Mouse (Mus musculus) spleen, adult 2 months (tissue): ENCODE data around the gene Zfp661. TPM values are rescaled to one million over a fixed set of nuclear protein-coding genes. Genes with fewer than 3 reads are reported as not detected.

ENCODE experiments used
- DNase-seq, 2 experiments: peaks; one replicate each; pipeline versions ENCODE4 v3.0.0 to v3.0.0-alpha.2; 2012 to 2021; ENCODE audit warnings: low spot score in 2 of 2, low read depth in 1 of 2
- H3K27ac ChIP-seq: fragments of 200-500 bp; 2 replicates; pipeline ENCODE4 v1.5.1; 2012; ENCODE audit warnings: low read length, inconsistent platforms; ENCODE audit not compliant: insufficient read depth
- H3K27me3 ChIP-seq: fragments of 200-500 bp; 2 replicates; pipeline ENCODE4 v1.6.1; 2012; ENCODE audit warnings: mild to moderate bottlenecking, moderate library complexity, low read length, inconsistent platforms; ENCODE audit not compliant: control insufficient read depth, insufficient read depth
- H3K36me3 ChIP-seq: fragments of 200-500 bp; 2 replicates; pipeline ENCODE4 v1.6.1; 2012; ENCODE audit warnings: mild to moderate bottlenecking, low read length, inconsistent platforms; ENCODE audit not compliant: control insufficient read depth, insufficient read depth
- H3K4me1 ChIP-seq: fragments of 200-500 bp; 2 replicates; pipeline ENCODE4 v1.6.1; 2011; ENCODE audit warnings: inconsistent platforms; ENCODE audit not compliant: control insufficient read depth, insufficient read depth, insufficient read length
- H3K4me3 ChIP-seq: fragments of 200-500 bp; 2 replicates; pipeline ENCODE4 v1.5.1; 2011; ENCODE audit warnings: mild to moderate bottlenecking, inconsistent platforms; ENCODE audit not compliant: insufficient read depth, insufficient read length; ENCODE audit errors: extremely low read depth
- CTCF ChIP-seq: fragments of 200-500 bp; IDR thresholded peaks from 2 replicates; pipeline ENCODE4 v1.5.1; 2011; ENCODE audit warnings: mild to moderate bottlenecking, inconsistent platforms; ENCODE audit not compliant: insufficient read depth, insufficient read length, insufficient replicate concordance; ENCODE audit errors: extremely low read depth
- POLR2A ChIP-seq: fragments of 200-500 bp; IDR thresholded peaks from 2 replicates; pipeline ENCODE4 v1.6.1; 2011; ENCODE audit warnings: low read depth, low read length, inconsistent platforms
- WGBS: fragments of 180-500 bp; shearing (Covaris S2); methylation state at CpG from one replicate; pipeline ENCODE4 v1.1.7; 2018; 5-methylcytosine and 5-hydroxymethylcytosine counted together
- polyA plus RNA-seq: library from polyadenylated mRNA; depleted of rRNA; stranded (reverse); fragments of >200 nt; gene quantifications from 2 replicates; pipeline ENCODE4 v1.2.3, GENCODE M21; 2012

The Zfp661 gene
- polyA plus RNA-seq, 1 experiment: 1.8 TPM

DNA sequence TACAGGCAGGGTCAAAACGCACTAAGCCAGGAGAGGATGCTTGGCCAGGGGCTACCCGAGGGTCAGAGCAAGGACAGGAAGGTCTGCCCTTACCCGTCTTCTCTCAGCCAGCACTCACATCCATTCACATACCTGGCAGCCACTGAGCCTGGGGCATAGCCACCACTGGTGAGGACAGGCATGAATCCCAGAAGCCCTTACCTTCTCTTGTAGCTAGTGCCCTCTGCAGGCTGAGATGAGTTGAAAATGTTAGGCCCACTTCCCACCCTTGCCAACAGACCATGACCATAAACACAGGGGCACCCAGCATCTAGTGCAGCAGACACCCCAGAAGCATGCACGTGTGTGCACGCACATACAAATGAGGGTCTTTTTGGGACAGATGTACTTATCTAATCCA lies 35.8 kb downstream of the Zfp661 start:
- no peak for DNase-seq
- no peak for TF ChIP-seq CTCF
- no peak for TF ChIP-seq POLR2A
- 70% methylated on average over 5 of the region's 5 CpGs for WGBS

DNA sequence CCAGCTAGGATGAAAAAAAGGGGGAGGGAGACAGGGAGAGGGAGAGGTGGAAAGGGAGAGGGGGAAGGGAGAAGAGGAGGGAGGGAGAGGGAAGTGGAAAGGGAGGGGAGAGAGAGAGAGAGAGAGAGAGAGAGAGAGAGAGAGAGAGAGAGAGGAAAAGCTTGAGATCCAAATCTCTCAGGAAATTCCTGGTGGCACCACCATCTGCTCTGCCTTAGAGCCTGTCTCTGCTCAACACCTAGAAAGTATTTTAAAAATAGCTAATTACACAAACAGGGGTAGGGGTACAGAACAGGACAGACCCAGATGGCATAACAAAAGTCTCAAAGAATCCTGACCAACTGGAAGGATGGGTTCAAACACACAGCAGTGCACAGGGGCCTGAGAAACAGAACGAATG lies 36.4 kb downstream of the Zfp661 start:
- no peaks in the 10 kb centered on the region for H3K4me1 ChIP-seq
- H3K4me3 ChIP-seq: no peak overlapping the region
- H3K36me3 ChIP-seq: no peaks in the 10 kb centered on the region
- 86% methylated on average over 1 of the region's 1 CpGs for WGBS
- TF ChIP-seq POLR2A (no peak), CTCF (no peak)
- H3K27me3 ChIP-seq: no peaks in the 10 kb centered on the region
- DNase-seq: no peak
- no peak overlapping the region for H3K27ac ChIP-seq

More for the DNA sequence above, 35.8 kb downstream of the Zfp661 start:
- Histone ChIP-seq H3K27ac (no peak overlapping the region), H3K36me3 (no peaks in the 10 kb centered on the region), H3K27me3 (no peaks in the 10 kb centered on the region), H3K4me1 (no peaks in the 10 kb centered on the region), H3K4me3 (no peak overlapping the region)

DNA sequence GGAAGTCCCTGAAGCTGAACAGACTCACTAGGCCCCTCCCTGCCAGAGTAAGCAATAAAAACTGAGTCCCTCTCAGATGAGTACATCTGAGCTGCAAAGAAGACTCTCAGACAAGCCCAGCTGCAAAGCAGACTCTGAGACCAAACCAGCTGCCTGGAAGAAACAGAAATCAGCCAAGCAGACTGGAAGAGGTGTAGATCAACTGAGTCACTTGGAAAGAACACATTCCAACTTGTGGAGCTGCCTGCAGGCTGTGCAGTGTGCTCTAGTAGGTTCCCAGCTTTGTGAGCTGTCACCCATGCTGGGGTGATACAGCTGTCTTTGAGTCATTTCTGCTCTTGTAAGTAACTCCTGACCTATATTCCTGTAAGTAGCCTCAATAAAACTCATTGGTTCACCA lies 37.2 kb downstream of the Zfp661 start:
- TF ChIP-seq POLR2A (no peak), CTCF (no peak)
- Histone ChIP-seq H3K4me3 (no peak overlapping the region), H3K4me1 (no peaks in the 10 kb centered on the region), H3K27me3 (no peaks in the 10 kb centered on the region), H3K36me3 (no peaks in the 10 kb centered on the region), H3K27ac (no peak overlapping the region)
- DNase-seq: no peak

DNA sequence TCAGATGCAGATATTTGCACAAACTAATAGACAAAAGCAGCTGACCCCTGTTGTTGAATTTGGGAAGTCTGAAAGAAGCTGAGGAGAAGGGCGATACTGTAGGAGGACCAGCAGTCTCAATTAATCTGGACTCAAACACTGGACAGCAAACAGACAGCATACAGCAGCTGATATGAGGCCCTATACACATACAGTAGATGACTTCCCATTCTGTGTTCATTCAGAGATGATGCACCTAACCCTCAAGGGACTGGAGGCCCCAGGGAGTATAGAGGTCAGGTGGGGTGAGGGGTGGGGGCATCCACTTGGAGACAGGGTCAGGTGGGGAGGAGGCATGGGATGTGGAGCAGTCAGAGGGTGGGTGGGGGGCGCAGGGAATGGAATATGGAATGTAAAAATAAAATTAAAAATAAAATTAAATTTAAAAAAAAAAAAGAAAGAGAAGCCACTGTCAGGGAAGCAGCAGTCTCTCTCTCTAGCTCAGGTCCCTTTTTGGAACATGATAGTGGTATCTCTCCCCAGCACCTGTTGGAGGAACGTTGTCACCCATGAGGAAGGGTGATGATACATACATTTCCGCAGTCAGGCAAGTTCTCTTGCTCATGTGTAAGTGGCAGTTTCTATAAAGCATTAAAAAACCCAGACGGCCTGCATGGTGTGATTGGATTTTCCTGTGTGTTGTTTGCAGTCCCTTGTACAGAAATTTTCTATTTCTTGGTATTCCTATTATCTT lies 38.4 kb downstream of the Zfp661 start:
- no peak for DNase-seq
- H3K27ac ChIP-seq: no peak overlapping the region
- no peak overlapping the region for H3K4me3 ChIP-seq
- no peaks in the 10 kb centered on the region for H3K4me1 ChIP-seq
- H3K36me3 ChIP-seq: no peaks in the 10 kb centered on the region
- TF ChIP-seq CTCF (no peak), POLR2A (no peak)
- WGBS: 80% methylated on average over 5 of the region's 5 CpGs
- H3K27me3 ChIP-seq: no peaks in the 10 kb centered on the region

DNA sequence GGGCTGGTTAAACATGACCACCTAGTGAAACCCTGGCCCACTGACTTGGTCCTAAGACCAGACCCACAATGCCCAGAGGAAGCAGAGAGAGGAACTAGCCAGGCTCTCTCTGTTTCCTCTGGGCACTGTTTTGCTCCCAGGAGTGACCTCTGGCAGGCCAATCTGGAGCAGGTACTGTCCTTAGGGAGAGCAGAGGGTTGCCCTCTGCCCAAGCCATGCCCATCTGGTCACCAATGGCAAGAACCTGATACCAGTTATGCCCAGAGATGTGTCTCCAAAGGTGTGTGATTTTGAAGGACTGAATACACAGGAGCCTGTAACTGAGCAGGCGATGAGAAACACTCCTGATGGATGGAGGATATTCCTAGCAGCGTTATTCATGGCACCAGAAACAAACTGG lies 45.2 kb downstream of the Zfp661 start:
- TF ChIP-seq CTCF: no peak
- TF ChIP-seq POLR2A: no peak
- Histone ChIP-seq H3K4me1 (no peaks in the 10 kb centered on the region; the same call in 1 of the 2 replicates), H3K27me3 (peaks cover 6% of the 10 kb centered on the region; the same call in 1 of the 2 replicates), H3K36me3 (no peaks in the 10 kb centered on the region), H3K4me3 (no peak overlapping the region), H3K27ac (no peak overlapping the region)
- WGBS: 91% methylated on average over 2 of the region's 2 CpGs
- DNase-seq: no peak

DNA sequence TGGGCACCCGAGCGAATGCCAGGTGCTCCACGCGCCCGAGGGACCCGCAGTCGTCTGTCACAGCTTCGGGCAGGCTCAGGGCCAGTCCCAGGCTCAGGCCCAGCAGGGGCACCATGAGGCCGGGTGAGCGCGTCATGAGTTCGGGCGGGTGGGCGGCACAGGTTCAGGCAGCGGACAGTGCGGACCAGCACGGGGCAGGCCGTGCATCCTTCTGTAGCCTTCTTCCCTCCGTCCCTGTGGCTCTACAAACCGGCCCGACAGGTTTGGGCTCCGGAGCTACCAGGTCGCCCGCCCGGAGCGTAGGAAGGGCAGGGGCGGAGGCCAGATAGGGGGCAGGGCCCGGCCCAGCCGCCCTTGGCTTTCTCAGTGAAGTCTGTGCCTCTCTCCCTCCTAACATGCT lies 45.7 kb downstream of the Zfp661 start, which contains the start of gene Prom2:
TSS of gene Prom2 (minus strand) at position 283 of the 400 bp plus-strand sequence.
- DNase-seq: no peak
- H3K27ac ChIP-seq: no peak within 1 kb of the TSS
- 25% methylated on average over 29 of the region's 29 CpGs for whole genome bisulfite sequencing
- TF ChIP-seq POLR2A (no peak), CTCF (no peak)
- H3K36me3 ChIP-seq: no peaks in the 10 kb centered on the region
- no peak within 1 kb of the TSS for H3K4me3 ChIP-seq
- no peaks in the 10 kb centered on the region; the same call in 1 of the 2 replicates for H3K4me1 ChIP-seq
- H3K27me3 ChIP-seq: peaks cover 6% of the 10 kb centered on the region; the same call in 1 of the 2 replicates

DNA sequence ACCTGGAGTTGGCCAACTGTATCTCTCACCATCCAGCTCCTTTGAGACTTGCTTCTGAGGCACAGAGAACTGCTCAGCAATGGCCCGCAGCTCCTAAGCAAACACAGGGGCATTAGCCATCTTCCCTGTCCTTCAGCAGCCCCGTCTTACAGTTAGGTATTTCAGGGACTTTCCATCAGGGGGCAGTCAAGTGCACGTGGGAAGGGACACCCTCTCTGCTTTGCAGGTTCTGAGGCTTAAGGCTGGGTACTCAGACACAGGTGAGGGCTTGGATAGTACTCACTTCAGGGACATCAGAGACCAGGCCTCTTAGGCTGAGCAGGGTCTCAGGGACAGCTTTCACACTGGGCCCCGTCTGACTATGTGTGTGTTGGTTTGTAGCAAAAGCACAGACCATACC lies 47.4 kb downstream of the Zfp661 start:
- H3K4me3 ChIP-seq: no peak overlapping the region
- no peaks in the 10 kb centered on the region for H3K36me3 ChIP-seq
- H3K4me1 ChIP-seq: no peaks in the 10 kb centered on the region; the same call in 1 of the 2 replicates
- WGBS: 52% methylated on average over 4 of the region's 4 CpGs
- no peak for DNase-seq
- no peak overlapping the region for H3K27ac ChIP-seq
- H3K27me3 ChIP-seq: peaks cover 6% of the 10 kb centered on the region; the same call in 1 of the 2 replicates
- TF ChIP-seq CTCF: no peak
